Mouse (Mus musculus) MEL-GATA-1-ER (cell line): Measurements from ENCODE around the gene Cyp2d26.

Experiments
- DNase-seq: peaks from one replicate; pipeline ENCODE4 v3.0.0-alpha.2; 2012; ENCODE audit warnings: low read depth; ENCODE audit errors: extremely low read depth

Gene Cyp2d26

DNA sequence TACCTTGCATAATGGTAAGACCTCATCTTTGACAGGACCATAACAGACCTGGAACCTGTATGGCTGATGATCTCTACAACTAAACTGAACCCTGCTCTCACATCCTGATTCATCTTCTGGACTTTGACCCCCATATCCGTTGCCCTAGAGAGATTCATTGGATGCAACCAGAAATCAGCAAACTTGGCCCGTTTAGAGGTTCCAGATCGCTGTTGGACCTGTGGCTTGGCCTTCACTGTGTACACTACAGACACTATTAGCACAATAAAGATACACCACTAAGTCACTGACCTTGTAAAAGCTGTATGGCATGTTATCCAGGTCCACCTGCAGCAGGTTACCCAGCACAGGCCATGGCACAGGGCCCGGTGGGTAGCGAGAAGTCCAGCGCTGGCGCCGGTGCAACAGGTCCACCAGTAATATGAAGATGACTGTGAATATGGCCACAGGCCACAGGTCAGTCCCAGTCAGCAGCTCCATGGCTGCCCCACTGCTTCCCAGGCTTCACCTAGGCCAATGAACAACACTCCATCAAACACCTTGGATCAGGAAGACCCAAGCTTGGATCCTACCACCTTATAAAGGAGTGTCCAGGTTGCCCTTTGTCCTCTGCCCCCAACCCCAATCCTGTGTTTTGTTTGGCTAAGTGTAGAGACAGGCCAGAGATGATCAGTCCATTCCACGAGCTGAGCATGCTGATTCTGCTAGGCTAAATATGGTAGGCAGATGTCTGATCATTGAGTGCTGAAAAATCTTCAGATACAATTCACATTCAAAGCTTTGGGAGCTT, 30.3 kb downstream of the Cyp2d26 start, which contains the start of gene Cyp2d40:
Gene Cyp2d40 (minus strand): TSS at position 553 of the 790 bp plus-strand sequence.
- no peak for DNase-seq

DNA sequence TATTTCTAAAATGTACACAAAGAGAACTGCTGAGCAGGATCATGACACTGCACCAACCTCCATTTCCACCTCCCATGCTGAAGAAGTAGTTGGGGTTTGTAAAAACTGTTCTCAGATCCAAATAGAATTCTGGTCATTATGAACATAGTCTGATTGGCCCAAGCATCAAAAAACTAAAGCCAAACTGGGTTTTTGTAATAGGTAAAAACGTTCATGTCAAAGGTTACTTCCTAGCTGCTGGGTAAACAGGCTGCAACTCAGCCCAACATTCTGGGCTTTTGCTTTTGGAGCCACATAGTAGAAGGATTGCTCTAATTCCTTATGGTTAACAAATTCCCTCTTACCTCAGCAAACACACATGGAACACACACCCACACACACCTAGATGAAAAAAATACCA, 46.0 kb downstream of the Cyp2d26 start:
- no peak for DNase-seq

DNA sequence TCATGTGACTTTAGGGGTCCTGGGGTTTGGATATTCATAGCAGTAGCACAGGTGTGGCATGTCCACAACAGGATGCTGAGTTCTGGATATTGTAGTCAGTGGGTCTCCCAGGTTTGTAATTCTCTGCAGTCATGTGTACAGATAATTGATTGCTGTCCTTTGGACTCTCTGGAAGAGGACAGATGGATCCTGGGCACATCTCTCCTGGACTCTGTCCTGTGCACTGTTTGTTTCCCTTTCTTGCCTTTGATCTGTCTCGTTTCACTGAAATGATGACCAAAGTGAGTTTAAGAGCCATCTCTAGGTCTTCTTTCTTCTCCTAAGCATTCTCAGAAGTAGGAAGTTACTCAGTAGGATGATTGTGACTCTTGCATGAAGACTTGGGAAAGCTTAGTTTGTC, 46.6 kb downstream of the Cyp2d26 start:
- no peak for DNase-seq
